Mouse (Mus musculus) Patski (cell line): ENCODE data around the gene Igsf11. TPM values are rescaled to one million over a fixed set of nuclear protein-coding genes. Genes with fewer than 3 reads are reported as not detected.

Source experiments
- ATAC-seq: fragments of 100-300 bp; one replicate; pipeline ENCODE4 v1.8.0; 2021
- CTCF ChIA-PET: fragments of 350-600 bp; sonication (Branson Sonifier 250); formaldehyde crosslinking; loops from one replicate; lab custom pipeline; 2022; ENCODE audit warnings: inconsistent platforms; lab: Charles Lee
- POLR2A ChIA-PET: fragments of 350-600 bp; sonication (Branson Sonifier 250); formaldehyde crosslinking; loops from one replicate; lab custom pipeline; 2022; ENCODE audit warnings: antibody characterized with exemption, inconsistent platforms; lab: Charles Lee
- DNase-seq: peaks from one replicate; pipeline ENCODE4 v3.0.0-alpha.2; 2011; ENCODE audit warnings: low read depth, low spot score
- H3K27me3 ChIP-seq: fragments of 371-371 bp; one replicate; pipeline ENCODE4 v1.5.1; 2021
- CTCF ChIP-seq: fragments of 100-300 bp; IDR thresholded peaks from one replicate; pipeline ENCODE4 v1.5.1; 2021
- in situ Hi-C: fragments of 300-500 bp; cut with MboI; formaldehyde crosslinking; loops from 3 replicates; pipeline ENCODE4 v1.11.1; 2018; ENCODE audit warnings: low pct_unique_long_range_greater_than_20kb, mixed read lengths
- polyA plus RNA-seq: library from polyadenylated mRNA; unstranded; gene quantifications from one replicate; pipeline ENCODE4 v1.2.3, GENCODE M21; 2021

Igsf11 gene
- polyA plus RNA-seq, 1 experiment from 2014 or later = 21.0 TPM

- ChIA-PET POLR2A (no interaction called here), CTCF (no interaction called here)
- H3K27me3 ChIP-seq = no peaks in the 10 kb centered on the region
- in situ Hi-C loops = no loop called here
- no peak for TF ChIP-seq CTCF
- ATAC-seq (no peak), DNase-seq (no peak)
Measured at GRCm38 (mm10) chr16:39025989-39026736, 133.7 kb downstream of the Igsf11 start.

- ATAC-seq (no peak), DNase-seq (no peak)
- CTCF ChIA-PET = no interaction called here
- TF ChIP-seq CTCF = no peak
- H3K27me3 ChIP-seq = peaks cover 5% of the 10 kb centered on the region
- POLR2A ChIA-PET = no interaction called here
- in situ Hi-C loops = no loop called here
Measured at GRCm38 (mm10) chr16:39031350-39031749, 138.9 kb downstream of the Igsf11 start.

- in situ Hi-C loops = no loop called here
- ChIA-PET POLR2A (no interaction called here), CTCF (no interaction called here)
- peaks cover 5% of the 10 kb centered on the region for H3K27me3 ChIP-seq
- no peak for ATAC-seq
- TF ChIP-seq CTCF = no peak
- no peak for DNase-seq
Measured at GRCm38 (mm10) chr16:39037257-39037656, 144.8 kb downstream of the Igsf11 start.

GRCm38 (mm10) chr16:39044381-39044780 lies 151.9 kb downstream of the Igsf11 start:
- CTCF ChIA-PET = interaction anchor here (1.2 to 1.5 kb wide), 3 partner anchors 10 to 186 kb away, joined by 3 to 7 read pairs (median 4); no protein-coding TSS in a partner anchor
- in situ Hi-C loops = no loop called here
- ATAC-seq (no peak), DNase-seq (no peak)
- H3K27me3 ChIP-seq = no peaks in the 10 kb centered on the region
- no peak for TF ChIP-seq CTCF
- POLR2A ChIA-PET = no interaction called here

- CTCF ChIA-PET = interaction anchor here (1.0 to 3.3 kb wide), 11 partner anchors 8 to 203 kb away, joined by 3 to 26 read pairs (median 4); no protein-coding TSS in a partner anchor
- TF ChIP-seq CTCF = peak; percentile 78
- no peaks in the 10 kb centered on the region for H3K27me3 ChIP-seq
- DNase-seq (no peak), ATAC-seq (peak; percentile 85)
- in situ Hi-C loops = no loop called here
- POLR2A ChIA-PET = no interaction called here
Measured at GRCm38 (mm10) chr16:39048889-39049288, 156.4 kb downstream of the Igsf11 start.

- CTCF ChIA-PET = interaction anchor here (0.7 to 2.7 kb wide), 8 partner anchors 9 to 197 kb away, joined by 3 to 16 read pairs (median 4); no protein-coding TSS in a partner anchor
- in situ Hi-C loops = loop anchor here (5.0 to 10.0 kb wide), 3 partner anchors 151 to 428 kb away; no protein-coding TSS in a partner anchor
- peak; percentile 91 for TF ChIP-seq CTCF
- POLR2A ChIA-PET = interaction anchor here (1.1 kb wide), 1 partner anchor 194 kb away, joined by 3 read pairs; no protein-coding TSS in a partner anchor
- ATAC-seq (peak; percentile 29), DNase-seq (no peak)
- H3K27me3 ChIP-seq = no peaks in the 10 kb centered on the region
Measured at GRCm38 (mm10) chr16:39052971-39053370, 160.5 kb downstream of the Igsf11 start.

GRCm38 (mm10) chr16:39053779-39054178 lies 161.3 kb downstream of the Igsf11 start:
- ChIA-PET CTCF (interaction anchor here (0.7 to 2.7 kb wide), 8 partner anchors 8 to 198 kb away, joined by 3 to 16 read pairs (median 4); no protein-coding TSS in a partner anchor), POLR2A (interaction anchor here (1.1 kb wide), 1 partner anchor 195 kb away, joined by 3 read pairs; no protein-coding TSS in a partner anchor)
- DNase-seq (no peak), ATAC-seq (no peak)
- no peaks in the 10 kb centered on the region for H3K27me3 ChIP-seq
- TF ChIP-seq CTCF = no peak
- in situ Hi-C loops = loop anchor here (5.0 to 10.0 kb wide), 3 partner anchors 151 to 429 kb away; no protein-coding TSS in a partner anchor

- peak; percentile 68 for TF ChIP-seq CTCF
- ChIA-PET CTCF (no interaction called here), POLR2A (no interaction called here)
- in situ Hi-C loops = loop anchor here (10.0 kb wide), 1 partner anchor 431 kb away; no protein-coding TSS in a partner anchor
- DNase-seq = no peak
- H3K27me3 ChIP-seq = no peaks in the 10 kb centered on the region
- no peak for ATAC-seq
Measured at GRCm38 (mm10) chr16:39056061-39056460, 163.6 kb downstream of the Igsf11 start.

- in situ Hi-C loops = loop anchor here (10.0 kb wide), 1 partner anchor 432 kb away; no protein-coding TSS in a partner anchor
- no peaks in the 10 kb centered on the region for H3K27me3 ChIP-seq
- ATAC-seq (no peak), DNase-seq (no peak)
- ChIA-PET CTCF (interaction anchor here (1.2 kb wide), 1 partner anchor 155 kb away, joined by 3 read pairs; no protein-coding TSS in a partner anchor), POLR2A (no interaction called here)
- TF ChIP-seq CTCF = no peak
Measured at GRCm38 (mm10) chr16:39056961-39057360, 164.5 kb downstream of the Igsf11 start.

- DNase-seq (no peak), ATAC-seq (no peak)
- CTCF ChIA-PET = no interaction called here
- POLR2A ChIA-PET = no interaction called here
- TF ChIP-seq CTCF = no peak
- in situ Hi-C loops = loop anchor here (10.0 kb wide), 1 partner anchor 434 kb away; no protein-coding TSS in a partner anchor
- no peaks in the 10 kb centered on the region for H3K27me3 ChIP-seq
Measured at GRCm38 (mm10) chr16:39058869-39059268, 166.4 kb downstream of the Igsf11 start.
